Mouse (Mus musculus) brown adipose tissue, adult 24 weeks (tissue): ENCODE data around the gene Gpr183. TPM values are rescaled to one million over a fixed set of nuclear protein-coding genes. Genes with fewer than 3 reads are reported as not detected.

Experiments
- H3K27ac ChIP-seq: fragments of 200-500 bp; replicated peaks from 2 replicates; pipeline ENCODE4 v1.5.1; 2012; ENCODE audit warnings: low read depth, mild to moderate bottlenecking, low read length
- H3K4me1 ChIP-seq: fragments of 200-500 bp; 2 replicates; pipeline ENCODE4 v1.6.1; 2012; ENCODE audit warnings: low read length, mixed read lengths; ENCODE audit not compliant: control insufficient read depth, insufficient read depth, insufficient read length
- H3K4me3 ChIP-seq: fragments of 200-500 bp; 2 replicates; pipeline ENCODE4 v1.5.1; 2012; ENCODE audit warnings: low read depth, mild to moderate bottlenecking, low read length, moderate library complexity; ENCODE audit not compliant: insufficient read depth
- polyA plus RNA-seq: library from polyadenylated mRNA; stranded (reverse); fragments of >200 nt; gene quantifications from 2 replicates; pipeline ENCODE4 v1.2.4, GENCODE M21; 2012; ENCODE audit not compliant: missing spikeins, insufficient read depth, insufficient read length

Gene Gpr183
- polyA plus RNA-seq, 1 experiment: 1.3 TPM

- Histone ChIP-seq H3K27ac (no peak overlapping the region), H3K4me3 (no peak overlapping the region), H3K4me1 (0 out of 2 replicates have a peak, but pooled peaks cover 2% of the 10 kb centered on the region)
Measured at GRCm38 (mm10) chr14:121967095-121967494, 2.1 kb upstream of the Gpr183 start.

GRCm38 (mm10) chr14:121965461-121965860 lies 466 bp upstream of the Gpr183 start:
- no peak overlapping the region for H3K4me3 ChIP-seq
- peaks cover 10% of the 10 kb centered on the region; the same call in 1 of the 2 replicates for H3K4me1 ChIP-seq
- H3K27ac ChIP-seq: no peak overlapping the region

DNA sequence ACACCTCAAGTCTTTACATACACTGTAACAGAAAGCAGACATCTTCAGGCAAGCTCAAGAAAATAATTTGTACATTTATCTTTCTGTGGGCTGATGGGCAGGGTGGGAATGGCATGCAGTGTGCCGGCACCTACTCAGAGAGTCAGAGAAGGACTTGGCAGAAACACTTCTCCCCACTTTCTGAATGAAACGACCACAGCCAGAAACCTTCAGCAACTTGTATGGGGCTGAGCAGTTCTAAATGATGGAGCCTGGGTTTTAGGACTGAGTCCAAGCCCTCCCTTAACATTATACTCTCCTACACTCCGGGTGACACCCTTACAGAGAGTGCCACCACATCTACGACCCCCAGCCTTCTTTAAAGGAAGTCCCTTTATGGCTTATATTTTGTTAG lies 1.1 kb downstream of the Gpr183 start:
- peak overlapping the region; percentile 39 for H3K4me3 ChIP-seq
- H3K4me1 ChIP-seq: peaks cover 10% of the 10 kb centered on the region; the same call in 1 of the 2 replicates
- peak overlapping the region; percentile 42; the same call in 1 of the 2 replicates for H3K27ac ChIP-seq

DNA sequence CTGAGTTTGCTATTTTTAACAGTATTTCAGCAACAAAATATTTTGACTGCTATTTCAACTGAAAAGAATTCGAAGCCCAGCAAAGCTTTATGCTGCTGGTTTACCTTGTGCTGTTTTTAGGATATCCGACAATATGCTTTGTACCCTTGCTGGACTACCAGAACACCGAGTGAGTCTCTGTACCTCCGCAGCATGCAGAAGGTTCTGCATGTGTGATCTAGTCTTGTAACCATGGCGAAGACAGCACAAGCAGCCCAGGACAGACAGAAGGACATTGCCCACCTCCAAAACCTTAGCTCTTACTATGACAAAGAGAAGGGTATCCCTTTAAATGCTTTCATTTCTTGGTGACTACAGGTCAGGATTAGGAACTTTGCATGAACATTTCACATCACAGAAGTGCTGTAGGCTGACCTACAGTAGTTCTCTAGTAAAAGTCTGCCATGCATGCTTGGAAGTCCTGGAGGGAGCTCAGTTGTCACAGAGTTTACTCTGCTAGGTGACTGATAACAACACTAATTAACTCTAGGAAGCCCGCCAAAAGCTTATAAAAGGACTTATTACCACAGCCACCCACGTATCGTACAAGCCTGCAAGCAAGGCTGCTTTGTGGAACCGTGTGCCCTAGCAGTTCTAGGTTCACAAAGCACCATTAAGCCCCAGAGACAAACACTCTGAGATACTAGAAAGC lies 1.6 kb downstream of the Gpr183 start:
- Histone ChIP-seq H3K4me3 (peak overlapping the region; percentile 39), H3K27ac (peak overlapping the region; percentile 42)

GRCm38 (mm10) chr14:121962128-121962890 lies 2.7 kb downstream of the Gpr183 start:
- no peak overlapping the region for H3K4me3 ChIP-seq
- peak overlapping the region; percentile 48 for H3K27ac ChIP-seq

More for the DNA sequence above, 1.6 kb downstream of the Gpr183 start:
- H3K4me1 ChIP-seq: peaks cover 14% of the 10 kb centered on the region; the same call in 1 of the 2 replicates

GRCm38 (mm10) chr14:121961496-121962127 lies 3.4 kb downstream of the Gpr183 start:
- Histone ChIP-seq H3K27ac (peak overlapping the region; percentile 48; the same call in 1 of the 2 replicates), H3K4me3 (no peak overlapping the region), H3K4me1 (peaks cover 14% of the 10 kb centered on the region; the same call in 1 of the 2 replicates)

More at GRCm38 (mm10) chr14:121962128-121962890, 2.7 kb downstream of the Gpr183 start:
- H3K4me1 ChIP-seq: peaks cover 14% of the 10 kb centered on the region; the same call in 1 of the 2 replicates

- H3K27ac ChIP-seq: no peak overlapping the region
- peaks cover 14% of the 10 kb centered on the region; the same call in 1 of the 2 replicates for H3K4me1 ChIP-seq
- no peak overlapping the region for H3K4me3 ChIP-seq
Measured at GRCm38 (mm10) chr14:121960997-121961396, 4.0 kb downstream of the Gpr183 start.

DNA sequence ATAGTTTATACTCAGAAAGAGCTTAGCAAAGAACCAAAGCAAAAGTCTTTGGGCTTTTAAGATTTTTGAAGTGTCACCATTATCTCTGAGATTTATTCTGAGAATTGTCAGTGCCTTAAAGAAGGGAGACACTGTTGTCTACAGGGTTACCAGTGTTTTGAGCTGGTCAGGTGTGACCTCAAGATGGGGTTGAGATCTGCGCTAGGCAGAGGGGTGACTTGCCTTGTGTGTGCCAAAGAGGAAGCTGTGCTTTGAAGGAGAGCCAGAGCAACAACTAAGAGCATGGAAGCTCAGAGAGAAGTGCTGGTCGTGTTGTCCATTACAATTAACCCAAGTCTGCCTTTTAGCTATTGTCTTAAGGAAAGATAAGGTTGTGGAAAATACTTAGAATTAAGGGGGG lies 4.5 kb downstream of the Gpr183 start:
- Histone ChIP-seq H3K27ac (no peak overlapping the region), H3K4me1 (peaks cover 14% of the 10 kb centered on the region; the same call in 1 of the 2 replicates)

GRCm38 (mm10) chr14:121960031-121960430 lies 5.0 kb downstream of the Gpr183 start:
- Histone ChIP-seq H3K4me1 (peaks cover 14% of the 10 kb centered on the region; the same call in 1 of the 2 replicates), H3K27ac (no peak overlapping the region), H3K4me3 (no peak overlapping the region)

More for the DNA sequence above, 4.5 kb downstream of the Gpr183 start:
- H3K4me3 ChIP-seq: no peak overlapping the region

GRCm38 (mm10) chr14:121959538-121959980 lies 5.4 kb downstream of the Gpr183 start:
- Histone ChIP-seq H3K4me3 (no peak overlapping the region), H3K27ac (no peak overlapping the region), H3K4me1 (peaks cover 14% of the 10 kb centered on the region; the same call in 1 of the 2 replicates)

DNA sequence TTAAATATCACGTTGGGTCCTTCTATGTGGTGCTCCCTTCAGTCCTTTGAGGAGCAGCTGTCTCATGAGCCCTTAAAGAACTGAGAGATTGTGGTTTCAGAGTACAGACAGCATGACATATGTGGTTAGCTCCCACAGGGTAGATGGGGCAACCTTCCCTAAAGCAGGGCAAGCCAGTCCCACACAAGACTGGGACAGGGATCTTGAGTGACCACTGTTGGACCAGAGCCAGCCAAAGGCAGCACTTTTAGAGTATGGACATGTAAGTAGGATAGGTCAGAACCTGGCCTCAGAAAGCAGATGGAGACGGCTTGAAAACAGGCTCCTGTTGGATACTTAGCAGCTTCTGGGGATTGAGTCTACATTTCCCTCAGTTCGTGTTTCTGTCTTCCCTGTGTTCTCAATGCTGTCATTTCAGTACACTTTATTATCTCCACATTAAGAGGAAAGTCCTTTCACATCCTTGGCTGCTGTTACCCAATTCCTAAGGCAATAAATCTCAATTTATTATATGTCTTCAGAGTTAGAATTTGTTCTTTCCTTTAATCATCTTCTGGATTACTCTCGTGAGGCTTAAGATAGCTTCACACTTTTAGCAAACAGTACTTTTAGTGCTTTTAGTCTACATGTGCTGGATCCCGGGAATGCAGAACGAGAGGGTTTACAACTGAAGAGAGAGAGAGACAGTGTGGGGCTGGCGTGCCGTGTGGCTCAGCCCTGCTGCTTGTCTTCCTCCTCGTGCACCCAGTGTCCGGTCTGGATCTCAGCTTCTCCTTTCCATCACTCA lies 6.1 kb downstream of the Gpr183 start:
- H3K4me1 ChIP-seq: peaks cover 14% of the 10 kb centered on the region; the same call in 1 of the 2 replicates
- H3K27ac ChIP-seq: no peak overlapping the region
- H3K4me3 ChIP-seq: no peak overlapping the region

DNA sequence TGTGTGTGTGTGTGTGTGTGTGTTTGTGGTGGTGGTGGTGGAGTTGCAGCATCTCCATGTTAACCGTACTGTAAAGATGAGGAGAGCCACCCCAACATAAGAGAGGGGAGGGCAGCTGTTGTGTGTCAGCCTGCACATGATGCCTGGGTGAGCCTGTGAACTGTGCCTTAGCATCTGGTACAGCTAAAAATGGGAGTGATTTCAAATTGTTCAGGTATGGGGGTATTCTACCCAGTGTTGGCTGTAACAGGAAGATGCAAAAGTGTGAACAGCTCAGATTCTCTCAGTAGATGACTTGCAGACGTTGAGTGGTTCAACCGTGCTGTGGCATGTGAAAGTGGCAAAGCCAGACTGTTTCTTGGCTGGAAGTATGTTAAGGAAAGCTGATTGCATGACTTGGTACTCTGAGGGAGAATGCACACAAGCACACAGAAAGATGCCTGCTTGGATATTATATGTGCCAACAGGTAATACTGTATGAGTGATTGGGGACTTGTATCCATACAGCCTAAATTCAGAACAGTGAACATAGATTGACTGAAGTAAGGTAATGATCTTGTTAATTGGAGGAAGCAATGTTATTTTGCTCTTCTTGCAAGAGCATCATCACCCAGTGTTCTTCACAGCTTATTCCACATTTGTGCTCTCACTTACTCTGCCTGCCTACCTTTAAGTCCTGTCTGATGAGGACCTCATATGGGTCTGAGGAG lies 6.8 kb downstream of the Gpr183 start:
- Histone ChIP-seq H3K4me1 (peaks cover 12% of the 10 kb centered on the region; the same call in 1 of the 2 replicates), H3K27ac (no peak overlapping the region), H3K4me3 (no peak overlapping the region)

- H3K27ac ChIP-seq: no peak overlapping the region
- peaks cover 12% of the 10 kb centered on the region; the same call in 1 of the 2 replicates for H3K4me1 ChIP-seq
- no peak overlapping the region for H3K4me3 ChIP-seq
Measured at GRCm38 (mm10) chr14:121957176-121957871, 7.7 kb downstream of the Gpr183 start.
